Mouse (Mus musculus): ENCODE results near the gene Atp6v0c. TPM values are rescaled to one million over a fixed set of nuclear protein-coding genes. Genes with fewer than 3 reads are reported as not detected.

Atp6v0c gene
- polyA plus RNA-seq, 1 experiment from 2014 or later, result 549 TPM

DNA sequence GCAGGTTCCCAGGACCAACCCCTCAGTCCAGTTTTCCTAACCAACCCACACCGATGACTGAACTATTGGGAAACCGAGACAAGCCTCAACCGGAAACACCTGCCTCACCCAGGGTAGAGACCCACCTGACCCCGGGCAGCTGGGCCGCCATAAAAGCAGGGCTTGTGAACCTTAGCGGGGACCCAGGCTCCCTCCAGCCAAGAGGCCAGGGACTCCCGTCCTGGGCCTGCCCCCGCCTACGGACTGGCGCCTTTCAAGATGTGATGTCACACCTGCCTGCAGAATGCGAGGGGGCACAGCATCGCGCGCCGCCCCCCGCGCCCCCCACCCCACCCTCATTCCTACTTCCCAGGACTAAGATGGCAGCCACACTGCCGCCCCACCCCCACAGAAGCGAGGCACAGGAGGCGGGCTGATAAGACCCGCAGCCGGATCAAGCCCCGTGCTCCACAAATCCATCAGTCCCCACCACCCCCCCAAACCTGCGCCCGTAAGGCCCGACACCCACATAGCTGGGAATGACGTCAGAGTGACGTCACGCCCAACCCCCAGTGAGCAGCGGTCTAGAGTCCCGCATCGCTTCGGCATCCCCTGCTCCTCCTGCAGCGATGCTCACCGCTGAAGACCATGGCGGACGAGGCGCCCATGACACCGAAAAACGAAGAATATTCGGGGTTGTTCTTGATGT is 768 bp downstream of the Atp6v0c start:
- Histone ChIP-seq H3K9me3 (ENCODE audit: control insufficient read depth, low read depth, low read length) (no peaks in the 10 kb centered on the region), H3K27ac (ENCODE audit: low read length) (peak overlapping the region; percentile 95), H3K36me3 (ENCODE audit: control insufficient read depth, insufficient read depth, low read length) (peaks cover 22% of the 10 kb centered on the region; the same call in 1 of the 2 replicates), H3K9ac (replicated peaks; ENCODE audit: low read depth, low read length) (peak overlapping the region; percentile 74), H3K27me3 (ENCODE audit: control insufficient read depth, insufficient read depth, low read length) (no peaks in the 10 kb centered on the region), H3K4me3 (ENCODE audit: low read depth, low read length) (peak overlapping the region; percentile 94), H3K4me1 (ENCODE audit: control insufficient read depth, insufficient read depth, low read length) (peaks cover 14% of the 10 kb centered on the region), H3K4me2 (replicated peaks; ENCODE audit: low read depth, low read length) (peak overlapping the region; percentile 71)
- WGBS, result under 1% methylated on average over 41 of the region's 41 CpGs
- ATAC-seq (ENCODE audit: insufficient number of reproducible peaks, insufficient read depth, low FRiP score, low read depth), result peak; percentile 46

DNA sequence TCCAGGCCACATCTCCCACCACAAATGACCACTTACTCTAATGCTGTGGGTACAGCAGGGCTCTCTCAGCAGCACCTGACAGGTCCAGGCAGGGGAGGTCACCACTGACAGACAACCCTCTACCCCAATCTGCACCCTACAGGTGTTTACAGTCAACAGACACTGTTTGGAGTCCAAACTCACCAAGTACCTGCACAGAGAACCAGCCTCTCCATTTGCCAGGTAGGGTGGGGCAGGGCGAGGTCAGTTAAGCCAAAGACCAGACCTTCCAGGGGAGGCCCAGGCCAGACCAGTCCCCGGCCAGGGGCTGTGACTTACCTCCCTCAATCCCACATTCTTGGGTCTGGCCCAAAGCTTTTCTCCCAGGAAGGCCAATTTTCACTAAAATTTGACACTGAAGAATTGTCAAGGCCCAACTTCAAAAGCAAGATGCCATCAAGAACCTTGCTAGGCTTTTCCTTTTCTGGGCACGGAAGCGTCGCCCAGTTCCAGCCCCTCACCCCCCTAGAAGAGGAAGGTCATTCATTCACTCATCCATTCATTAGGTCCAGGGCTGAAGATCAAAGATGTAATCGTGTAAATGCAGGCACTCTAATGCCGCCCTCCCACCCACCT is 1.5 kb downstream of the Atp6v0c start:
- Histone ChIP-seq H3K4me2 (replicated peaks; ENCODE audit: low read depth, low read length) (peak overlapping the region; percentile 71), H3K36me3 (ENCODE audit: control insufficient read depth, insufficient read depth, low read length) (peaks cover 22% of the 10 kb centered on the region; the same call in 1 of the 2 replicates), H3K27me3 (ENCODE audit: control insufficient read depth, insufficient read depth, low read length) (no peaks in the 10 kb centered on the region), H3K4me3 (ENCODE audit: low read depth, low read length) (peak overlapping the region; percentile 94), H3K9ac (replicated peaks; ENCODE audit: low read depth, low read length) (peak overlapping the region; percentile 74), H3K27ac (ENCODE audit: low read length) (peak overlapping the region; percentile 95; the same call in 1 of the 2 replicates), H3K4me1 (ENCODE audit: control insufficient read depth, insufficient read depth, low read length) (peaks cover 15% of the 10 kb centered on the region), H3K9me3 (ENCODE audit: control insufficient read depth, low read depth, low read length) (no peaks in the 10 kb centered on the region)
- WGBS, result 49% methylated on average over 7 of the region's 7 CpGs
- no peak for ATAC-seq (ENCODE audit: insufficient number of reproducible peaks, insufficient read depth, low FRiP score, low read depth)

DNA sequence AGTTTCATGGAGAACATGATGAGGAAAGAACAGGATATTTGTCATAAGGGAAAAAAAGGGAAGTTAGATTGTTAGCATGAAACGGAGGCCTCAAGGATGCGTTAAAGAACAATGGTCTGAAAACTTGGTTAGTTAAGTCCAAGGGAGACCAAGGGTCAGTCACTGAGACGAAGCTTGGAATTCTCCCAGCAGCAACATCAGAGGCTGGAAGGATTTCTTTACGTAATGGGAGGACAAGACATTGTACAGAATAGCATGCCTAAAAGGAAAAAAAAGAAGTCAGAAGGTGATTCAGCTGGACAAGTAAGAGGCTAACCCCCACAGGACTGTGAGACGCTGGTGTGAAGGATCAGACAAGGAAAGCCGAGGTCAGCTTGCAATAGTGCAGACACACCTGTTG is 2.4 kb downstream of the Atp6v0c start:
- Histone ChIP-seq H3K4me3 (ENCODE audit: low read depth, low read length) (no peak overlapping the region), H3K4me2 (replicated peaks; ENCODE audit: low read depth, low read length) (no peak overlapping the region), H3K9ac (replicated peaks; ENCODE audit: low read depth, low read length) (no peak overlapping the region), H3K9me3 (ENCODE audit: control insufficient read depth, low read depth, low read length) (no peaks in the 10 kb centered on the region), H3K36me3 (ENCODE audit: control insufficient read depth, insufficient read depth, low read length) (peaks cover 22% of the 10 kb centered on the region; the same call in 1 of the 2 replicates), H3K27ac (ENCODE audit: low read length) (no peak overlapping the region), H3K27me3 (ENCODE audit: control insufficient read depth, insufficient read depth, low read length) (no peaks in the 10 kb centered on the region), H3K4me1 (ENCODE audit: control insufficient read depth, insufficient read depth, low read length) (peaks cover 22% of the 10 kb centered on the region)
- WGBS, result 88% methylated on average over 6 of the region's 6 CpGs
- ATAC-seq (ENCODE audit: insufficient number of reproducible peaks, insufficient read depth, low FRiP score, low read depth), result no peak

DNA sequence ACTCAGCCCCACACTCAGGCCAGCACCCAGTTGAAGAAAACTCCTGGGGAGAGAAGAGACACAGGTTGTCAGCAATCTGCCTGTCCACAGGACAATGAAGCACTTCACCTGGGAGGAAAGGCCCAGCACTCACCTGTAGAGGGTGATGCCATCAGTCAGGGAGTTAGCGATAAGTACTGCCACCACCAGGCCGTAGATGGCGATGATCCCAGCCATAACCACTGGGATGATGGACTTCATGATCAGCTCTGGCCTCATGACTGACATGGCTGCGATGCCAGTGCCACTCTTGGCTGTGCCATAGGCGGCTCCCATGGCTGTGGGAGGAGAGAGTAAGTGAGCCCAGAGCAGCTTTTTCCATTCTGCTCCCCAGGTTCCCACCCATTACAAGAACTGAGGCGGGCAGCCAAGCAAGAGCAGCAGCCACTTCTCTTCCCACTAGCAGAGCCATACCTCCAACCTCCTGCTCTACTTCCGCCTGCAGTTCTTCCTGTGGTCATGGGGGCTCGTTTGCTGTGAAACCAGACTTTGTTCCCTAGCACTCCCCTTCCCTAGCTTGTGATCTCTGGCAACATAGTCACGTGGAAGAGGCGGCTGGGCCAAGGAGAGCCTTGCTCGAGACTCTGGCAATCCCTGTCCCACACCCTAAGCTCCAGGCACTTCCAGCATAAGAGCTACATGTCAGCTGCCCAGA is 4.8 kb downstream of the Atp6v0c start:
- WGBS, result 82% methylated on average over 11 of the region's 11 CpGs

DNA sequence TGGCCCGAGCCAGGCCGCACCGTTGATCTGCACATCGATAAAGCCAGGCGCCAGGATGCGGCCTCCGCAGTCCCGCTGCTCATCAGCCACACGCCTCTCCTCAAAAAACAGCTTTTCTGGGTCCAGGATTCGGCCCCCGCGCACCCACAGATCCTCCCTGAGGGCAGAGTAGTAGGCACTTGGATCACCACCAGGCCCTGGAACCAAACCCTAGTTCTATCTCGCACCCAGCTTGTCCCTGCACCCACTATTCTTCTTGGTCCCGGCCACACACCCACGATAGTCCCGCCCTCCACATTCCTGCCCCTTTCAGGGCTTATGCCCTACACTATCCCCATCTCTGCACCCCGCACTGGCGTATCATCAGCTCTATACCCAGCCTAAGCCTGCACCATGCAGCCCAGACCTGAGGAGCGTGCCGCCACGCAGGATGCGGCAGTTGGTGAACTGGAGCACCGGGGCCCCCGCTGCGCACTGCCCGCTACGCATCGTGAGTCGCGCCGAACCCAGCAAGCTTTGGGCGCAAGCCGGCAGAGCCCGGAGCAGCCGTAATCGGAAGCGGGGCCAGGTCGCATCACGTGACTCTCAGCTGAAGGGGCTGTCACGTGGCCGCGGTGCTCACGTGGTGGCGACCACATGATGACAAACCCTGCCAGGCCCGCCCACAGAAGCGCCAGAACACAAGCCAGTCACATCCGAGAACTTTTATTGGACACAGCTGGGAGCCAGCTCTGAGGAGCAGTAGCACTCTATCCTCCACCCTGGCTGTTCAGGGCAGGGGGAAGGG is 6.1 kb downstream of the Atp6v0c start, which contains the start of gene Amdhd2:
Gene Amdhd2, minus strand, starts transcription at position 591 of the 787 bp plus-strand sequence.
- H3K9ac ChIP-seq (replicated peaks; ENCODE audit: low read depth, low read length), result peak within 1 kb of the TSS; percentile 73
- peak within 1 kb of the TSS; percentile 73 for H3K4me3 ChIP-seq (ENCODE audit: low read depth, low read length)
- H3K27me3 ChIP-seq (ENCODE audit: control insufficient read depth, insufficient read depth, low read length), result no peaks in the 10 kb centered on the region
- no peaks in the 10 kb centered on the region for H3K9me3 ChIP-seq (ENCODE audit: control insufficient read depth, low read depth, low read length)
- H3K27ac ChIP-seq (ENCODE audit: low read length), result peak within 1 kb of the TSS; percentile 72
- ATAC-seq (ENCODE audit: insufficient number of reproducible peaks, insufficient read depth, low FRiP score, low read depth), result peak; percentile 87
- WGBS, result under 1% methylated on average over 47 of the region's 47 CpGs
- peaks cover 22% of the 10 kb centered on the region; the same call in 1 of the 2 replicates for H3K36me3 ChIP-seq (ENCODE audit: control insufficient read depth, insufficient read depth, low read length)
- peak within 1 kb of the TSS; percentile 90 for H3K4me2 ChIP-seq (replicated peaks; ENCODE audit: low read depth, low read length)
- H3K4me1 ChIP-seq (ENCODE audit: control insufficient read depth, insufficient read depth, low read length), result peaks cover 18% of the 10 kb centered on the region

More for the DNA sequence above, 4.8 kb downstream of the Atp6v0c start:
- ATAC-seq (ENCODE audit: insufficient number of reproducible peaks, insufficient read depth, low FRiP score, low read depth), result no peak
- no peak overlapping the region for H3K27ac ChIP-seq (ENCODE audit: low read length)
- H3K9me3 ChIP-seq (ENCODE audit: control insufficient read depth, low read depth, low read length), result no peaks in the 10 kb centered on the region
- H3K36me3 ChIP-seq (ENCODE audit: control insufficient read depth, insufficient read depth, low read length), result peaks cover 22% of the 10 kb centered on the region; the same call in 1 of the 2 replicates
- H3K9ac ChIP-seq (replicated peaks; ENCODE audit: low read depth, low read length), result no peak overlapping the region
- H3K4me2 ChIP-seq (replicated peaks; ENCODE audit: low read depth, low read length), result no peak overlapping the region
- peaks cover 18% of the 10 kb centered on the region for H3K4me1 ChIP-seq (ENCODE audit: control insufficient read depth, insufficient read depth, low read length)
- H3K27me3 ChIP-seq (ENCODE audit: control insufficient read depth, insufficient read depth, low read length), result no peaks in the 10 kb centered on the region
- H3K4me3 ChIP-seq (ENCODE audit: low read depth, low read length), result no peak overlapping the region

DNA sequence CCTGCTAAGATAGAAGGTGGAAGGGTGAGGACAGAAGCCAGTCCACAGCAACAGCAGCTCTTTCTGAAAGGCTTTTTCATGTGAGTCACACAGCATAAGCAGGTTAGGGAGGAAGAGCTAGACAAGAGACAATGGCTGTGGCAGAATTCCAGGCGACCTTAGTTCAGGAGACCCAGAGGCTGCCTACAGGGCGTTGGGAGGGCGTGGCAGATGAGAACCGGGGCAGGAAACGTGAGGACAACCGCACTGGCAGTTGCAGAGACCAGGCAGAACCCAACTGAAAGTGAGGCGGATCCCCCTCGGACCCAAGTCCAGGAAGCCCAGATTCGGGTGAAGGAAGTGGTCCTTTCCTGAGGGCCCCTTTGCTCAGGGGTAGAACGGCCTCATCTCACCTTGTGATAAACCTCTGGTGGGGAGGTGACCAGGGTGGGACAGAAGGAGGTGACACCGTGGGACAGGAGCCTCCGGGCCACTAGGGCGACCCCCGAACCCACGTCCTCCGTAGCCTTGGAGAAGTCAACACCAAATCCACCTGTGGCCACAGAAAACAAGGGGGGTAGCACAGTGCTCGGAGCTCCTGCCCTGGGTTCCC is 6.8 kb downstream of the Atp6v0c start:
- Histone ChIP-seq H3K9me3 (ENCODE audit: control insufficient read depth, low read depth, low read length) (no peaks in the 10 kb centered on the region), H3K27me3 (ENCODE audit: control insufficient read depth, insufficient read depth, low read length) (no peaks in the 10 kb centered on the region), H3K4me3 (ENCODE audit: low read depth, low read length) (peak overlapping the region; percentile 73), H3K36me3 (ENCODE audit: control insufficient read depth, insufficient read depth, low read length) (peaks cover 19% of the 10 kb centered on the region; the same call in 1 of the 2 replicates), H3K4me1 (ENCODE audit: control insufficient read depth, insufficient read depth, low read length) (peaks cover 13% of the 10 kb centered on the region), H3K4me2 (replicated peaks; ENCODE audit: low read depth, low read length) (peak overlapping the region; percentile 90), H3K9ac (replicated peaks; ENCODE audit: low read depth, low read length) (peak overlapping the region; percentile 73), H3K27ac (ENCODE audit: low read length) (peak overlapping the region; percentile 72; the same call in 1 of the 2 replicates)
- ATAC-seq (ENCODE audit: insufficient number of reproducible peaks, insufficient read depth, low FRiP score, low read depth), result peak; percentile 3; the same call in 1 of the 2 replicates
- 29% methylated on average over 17 of the region's 17 CpGs for WGBS

DNA sequence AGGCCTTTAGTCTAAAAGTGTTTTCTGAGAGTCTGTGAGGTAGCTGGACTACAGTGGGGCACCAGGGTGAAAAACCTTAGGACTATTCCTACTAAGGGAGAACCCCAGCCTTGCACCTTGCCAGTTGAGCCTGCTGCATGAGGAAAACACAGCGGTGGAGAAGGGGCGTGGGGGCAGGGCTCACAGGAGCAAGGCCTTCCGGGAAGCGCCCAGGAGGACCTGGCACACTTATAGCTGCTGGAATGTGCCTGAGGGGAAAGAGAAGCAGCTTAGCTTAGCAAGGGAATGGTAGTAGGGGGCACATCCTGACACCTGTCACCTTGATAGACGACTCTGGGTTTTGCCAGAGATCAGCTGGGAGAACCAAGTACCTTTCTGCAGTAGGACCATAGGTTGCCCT is 8.0 kb downstream of the Atp6v0c start:
- 78% methylated on average over 5 of the region's 5 CpGs for WGBS
- Histone ChIP-seq H3K36me3 (ENCODE audit: control insufficient read depth, insufficient read depth, low read length) (peaks cover 13% of the 10 kb centered on the region; the same call in 1 of the 2 replicates), H3K4me2 (replicated peaks; ENCODE audit: low read depth, low read length) (no peak overlapping the region), H3K4me1 (ENCODE audit: control insufficient read depth, insufficient read depth, low read length) (peaks cover 7% of the 10 kb centered on the region), H3K27ac (ENCODE audit: low read length) (no peak overlapping the region), H3K9me3 (ENCODE audit: control insufficient read depth, low read depth, low read length) (no peaks in the 10 kb centered on the region), H3K27me3 (ENCODE audit: control insufficient read depth, insufficient read depth, low read length) (no peaks in the 10 kb centered on the region), H3K4me3 (ENCODE audit: low read depth, low read length) (no peak overlapping the region), H3K9ac (replicated peaks; ENCODE audit: low read depth, low read length) (no peak overlapping the region)
- no peak for ATAC-seq (ENCODE audit: insufficient number of reproducible peaks, insufficient read depth, low FRiP score, low read depth)

All from stomach, embryonic 14.5 days (tissue).